In the genomic region with DNA sequence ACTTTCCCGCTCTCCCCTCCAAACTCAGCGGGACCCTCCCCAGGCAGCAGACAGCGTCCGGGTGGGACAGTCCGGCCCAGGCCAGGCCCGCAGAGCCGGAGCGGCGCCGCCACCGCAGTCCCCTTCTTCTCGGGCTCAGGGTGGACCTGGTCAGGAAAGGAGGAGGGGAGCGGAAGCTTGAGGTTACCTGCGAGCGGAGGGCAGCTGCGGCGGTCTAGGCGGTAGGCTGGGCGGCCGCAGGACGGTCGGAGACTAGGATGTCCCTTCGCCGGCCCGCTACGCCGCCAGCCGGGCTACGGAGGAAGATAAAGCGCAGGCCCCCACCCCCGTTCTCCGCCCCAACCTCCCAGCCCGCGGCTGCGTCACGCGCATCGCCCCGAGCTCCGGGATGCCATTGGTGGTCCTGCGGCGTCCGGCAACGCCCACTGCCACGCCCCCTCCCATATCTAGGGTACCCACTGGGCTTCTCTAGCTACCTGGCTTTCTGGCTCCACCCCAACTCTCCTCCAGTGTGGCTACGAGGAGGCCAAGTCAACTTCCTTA, we compare ENCODE assay signal across 8 mouse cellular contexts. TPM values are rescaled to one million over a fixed set of nuclear protein-coding genes. Genes with fewer than 3 reads are reported as not detected.
DNase-seq lines count a peak whose midpoint lies in the region; ATAC-seq lines count a peak whose summit lies in the region.

A gene (minus strand): TSS at position 371 of the 543 bp plus-strand sequence.

- H3K4me3 ChIP-seq in forebrain, embryonic 11.5 days (ENCODE audit: low read depth, low read length) = peak within 1 kb of the TSS; percentile 75
- peak within 1 kb of the TSS; percentile 83 for H3K4me3 ChIP-seq in heart, embryonic 16.5 days (ENCODE audit: low read length)
- peak within 1 kb of the TSS; percentile 66 for H3K4me3 ChIP-seq in liver, embryonic 15.5 days (replicated peaks)
- H3K4me3 ChIP-seq in neural tube, embryonic 12.5 days = peak within 1 kb of the TSS; percentile 80

- WGBS in forebrain, embryonic 11.5 days = under 1% methylated on average over 31 of the region's 46 CpGs
- under 1% methylated on average over 45 of the region's 46 CpGs for WGBS in heart, embryonic 16.5 days
- under 1% methylated on average over 44 of the region's 46 CpGs for WGBS in liver, embryonic 15.5 days (ENCODE audit: insufficient replicate concordance)
- WGBS in neural tube, embryonic 12.5 days = under 1% methylated on average over 46 of the region's 46 CpGs

- ATAC-seq in CD4-positive, CD25-positive, alpha-beta regulatory T cell, adult 4 months = peak; percentile 94
- peak; percentile 97 for ATAC-seq in forebrain, embryonic 11.5 days (replicated peaks; ENCODE audit: low FRiP score)
- ATAC-seq in heart, embryonic 16.5 days (replicated peaks; ENCODE audit: extremely low read depth, insufficient read depth, low FRiP score) = peak; percentile 92
- peak; percentile 81 for ATAC-seq in liver, embryonic 15.5 days (ENCODE audit: insufficient read depth)
- ATAC-seq in neural tube, embryonic 12.5 days (ENCODE audit: low FRiP score, low read depth) = peak; percentile 98

- H3K9me3 ChIP-seq in forebrain, embryonic 11.5 days (ENCODE audit: control insufficient read depth, low read length) = no peaks in the 10 kb centered on the region
- H3K9me3 ChIP-seq in heart, embryonic 16.5 days (replicated peaks; ENCODE audit: control insufficient read depth, low read length) = peaks cover 6% of the 10 kb centered on the region
- no peaks in the 10 kb centered on the region for H3K9me3 ChIP-seq in liver, embryonic 15.5 days (replicated peaks)
- H3K9me3 ChIP-seq in neural tube, embryonic 12.5 days = no peaks in the 10 kb centered on the region

- H3K27me3 ChIP-seq in forebrain, embryonic 11.5 days (ENCODE audit: control insufficient read depth, insufficient read depth, low read length) = no peaks in the 10 kb centered on the region
- H3K27me3 ChIP-seq in heart, embryonic 16.5 days (ENCODE audit: control insufficient read depth, insufficient read depth, low read length) = no peaks in the 10 kb centered on the region
- H3K27me3 ChIP-seq in liver, embryonic 15.5 days = peaks cover 25% of the 10 kb centered on the region
- 0 out of 2 replicates have a peak, but pooled peaks cover 7% of the 10 kb centered on the region for H3K27me3 ChIP-seq in neural tube, embryonic 12.5 days (replicated peaks)

- no peaks in the 10 kb centered on the region for H3K36me3 ChIP-seq in forebrain, embryonic 11.5 days (ENCODE audit: control insufficient read depth, insufficient read depth, low read length)
- no peaks in the 10 kb centered on the region for H3K36me3 ChIP-seq in heart, embryonic 16.5 days (ENCODE audit: control insufficient read depth, insufficient read depth)
- no peaks in the 10 kb centered on the region for H3K36me3 ChIP-seq in liver, embryonic 15.5 days (replicated peaks)
- H3K36me3 ChIP-seq in neural tube, embryonic 12.5 days = no peaks in the 10 kb centered on the region

- H3K9ac ChIP-seq in forebrain, embryonic 11.5 days (ENCODE audit: low read length) = peak within 1 kb of the TSS; percentile 76
- H3K9ac ChIP-seq in heart, embryonic 16.5 days (ENCODE audit: low read length) = peak within 1 kb of the TSS; percentile 79
- peak within 1 kb of the TSS; percentile 51 for H3K9ac ChIP-seq in liver, embryonic 15.5 days
- H3K9ac ChIP-seq in neural tube, embryonic 12.5 days = peak within 1 kb of the TSS; percentile 73

- no peak within 1 kb of the TSS for H3K27ac ChIP-seq in forebrain, embryonic 11.5 days (ENCODE audit: low read depth, low read length)
- peak within 1 kb of the TSS; percentile 65 for H3K27ac ChIP-seq in heart, embryonic 16.5 days (ENCODE audit: low read length)
- peak within 1 kb of the TSS; percentile 64 for H3K27ac ChIP-seq in liver, embryonic 15.5 days (replicated peaks)
- H3K27ac ChIP-seq in neural tube, embryonic 12.5 days = no peak within 1 kb of the TSS

- H3K4me1 ChIP-seq in forebrain, embryonic 11.5 days (replicated peaks; ENCODE audit: control insufficient read depth, insufficient read depth, low read length) = no peaks in the 10 kb centered on the region
- peaks cover 7% of the 10 kb centered on the region for H3K4me1 ChIP-seq in heart, embryonic 16.5 days (ENCODE audit: control insufficient read depth, insufficient read depth, low read length)
- H3K4me1 ChIP-seq in liver, embryonic 15.5 days (replicated peaks) = peaks cover 23% of the 10 kb centered on the region
- peaks cover 8% of the 10 kb centered on the region for H3K4me1 ChIP-seq in neural tube, embryonic 12.5 days

- peak; percentile 79 for DNase-seq in c-Kit-positive CD71-negative TER-119-negative erythroid progenitor cells, embryonic 14.5 days (ENCODE audit: low read depth)
- DNase-seq in forebrain, embryonic 11.5 days (ENCODE audit: low spot score) = peak; percentile 93
- peak; percentile 94 to 96 for DNase-seq in kidney, postnatal 36 days
- peak; percentile 56 for DNase-seq in telencephalon, adult 2 months (ENCODE audit: low read depth, low spot score)

- peak within 1 kb of the TSS; percentile 74 for H3K4me2 ChIP-seq in forebrain, embryonic 11.5 days (ENCODE audit: low read depth, low read length, severe bottlenecking)
- H3K4me2 ChIP-seq in heart, embryonic 16.5 days (ENCODE audit: low read depth, low read length) = peak within 1 kb of the TSS; percentile 74
- H3K4me2 ChIP-seq in liver, embryonic 15.5 days = peak within 1 kb of the TSS; percentile 73
- peak within 1 kb of the TSS; percentile 82 for H3K4me2 ChIP-seq in neural tube, embryonic 12.5 days (replicated peaks)

RNA-seq across cellular contexts. Expression of the gene that starts here (rescaled TPM):
- polyA plus RNA-seq in CD4-positive, CD25-positive, alpha-beta regulatory T cell, adult 4 months (2017; shearing (Covaris generic)) = 10 to 100 TPM; 56.3 TPM
- 22.5 and 25.8 TPM in 2 replicates for polyA plus RNA-seq in forebrain, embryonic 11.5 days (2014; fragmentation: Nextera tagmentation; extraction: Ambion mirVana)
- 25.0 and 27.5 TPM in 2 replicates for polyA plus RNA-seq in heart, embryonic 16.5 days (2015; fragmentation: Nextera tagmentation; extraction: Ambion mirVana)
- polyA plus RNA-seq in liver, embryonic 15.5 days (2015; fragmentation: Nextera tagmentation; extraction: Ambion mirVana) = 20.5 and 22.3 TPM in 2 replicates
- polyA plus RNA-seq in neural tube, embryonic 12.5 days (2016; fragmentation: Nextera tagmentation; extraction: Ambion mirVana) = 15.4 and 18.0 TPM in 2 replicates

Comparison
In these comparisons a context has a peak if more than half of its experiments do, and no peak if none do; other contexts are left out.
1. H3K27ac ChIP-seq: peak in heart, embryonic 16.5 days (single experiment) and liver, embryonic 15.5 days (single experiment); none in forebrain, embryonic 11.5 days (single experiment) and neural tube, embryonic 12.5 days (single experiment).
2. Peak in every context shown above with its lines, with median percentiles within 50 percentile points of each other: ATAC-seq, DNase-seq, H3K4me2 ChIP-seq, H3K4me3 ChIP-seq and H3K9ac ChIP-seq.